Mouse (Mus musculus) heart, embryonic 14.5 days (tissue): ENCODE results near the gene Itga5. TPM values are rescaled to one million over a fixed set of nuclear protein-coding genes. Genes with fewer than 3 reads are reported as not detected.

Experiments used
- ATAC-seq: fragments of 200-750 bp; cut with Nextera tagmentation; 2 replicates; pipeline ENCODE4 v1.8.0; 2017; ENCODE audit warnings: low read depth, moderate TSS enrichment; ENCODE audit not compliant: insufficient number of reproducible peaks, insufficient read depth, low FRiP score
- H3K27ac ChIP-seq, 2 experiments: fragments of 200-500 bp in 1 of 2; fragments of 300-500 bp in 1 of 2; sonication (generic) in 1 of 2; replicated peaks in 1 of 2; 2 replicates each; pipeline ENCODE4 v1.5.1; 2012 to 2014; ENCODE audit warnings: low read depth in 2 of 2, low read length in 2 of 2, control low read depth in 1 of 2, mild to moderate bottlenecking in 1 of 2, mixed read lengths in 1 of 2; ENCODE audit not compliant: control insufficient read depth in 1 of 2, insufficient read depth in 1 of 2
- H3K27me3 ChIP-seq: fragments of 300-500 bp; sonication (generic); 2 replicates; pipeline ENCODE4 v1.6.1; 2014; ENCODE audit warnings: mild to moderate bottlenecking, low read length, control low read depth; ENCODE audit not compliant: control insufficient read depth, insufficient read depth
- H3K36me3 ChIP-seq: fragments of 300-500 bp; sonication (generic); 2 replicates; pipeline ENCODE4 v1.6.1; 2014; ENCODE audit warnings: mild to moderate bottlenecking, control low read depth, low read length, mixed read lengths; ENCODE audit not compliant: control insufficient read depth, insufficient read depth
- H3K4me1 ChIP-seq, 2 experiments: fragments of 200-500 bp in 1 of 2; fragments of 300-500 bp in 1 of 2; sonication (generic) in 1 of 2; 2 replicates each; pipeline ENCODE4 v1.6.1; 2012 to 2014; ENCODE audit warnings: low read length in 2 of 2, control low read depth in 1 of 2, mixed read lengths in 1 of 2; ENCODE audit not compliant: control insufficient read depth in 2 of 2, insufficient read depth in 2 of 2
- H3K4me2 ChIP-seq: fragments of 300-500 bp; sonication (generic); 2 replicates; pipeline ENCODE4 v1.6.1; 2014; ENCODE audit warnings: mild to moderate bottlenecking, low read length
- H3K4me3 ChIP-seq, 2 experiments: fragments of 200-500 bp in 1 of 2; fragments of 300-500 bp in 1 of 2; sonication (generic) in 1 of 2; 2 replicates each; pipeline ENCODE4 v1.5.1; 2012 to 2014; ENCODE audit warnings: low read length in 2 of 2, mild to moderate bottlenecking in 2 of 2, control low read depth in 1 of 2, low read depth in 1 of 2, moderate library complexity in 1 of 2; ENCODE audit not compliant: control insufficient read depth in 1 of 2, insufficient read depth in 1 of 2
- H3K9ac ChIP-seq: fragments of 300-500 bp; sonication (generic); 2 replicates; pipeline ENCODE4 v1.6.1; 2014; ENCODE audit warnings: mild to moderate bottlenecking, low read length
- H3K9me3 ChIP-seq: fragments of 300-500 bp; sonication (generic); 2 replicates; pipeline ENCODE4 v1.6.1; 2016; ENCODE audit warnings: low read length, control low read depth; ENCODE audit not compliant: control insufficient read depth
- WGBS: fragments of 180-500 bp; shearing (Covaris S2); extraction: QIAGEN DNeasy Blood & Tissue Kit; methylation state at CpG from one replicate; pipeline ENCODE4 v1.1.7; 2014; 5-methylcytosine and 5-hydroxymethylcytosine counted together
- polyA plus RNA-seq: library from polyadenylated mRNA; unstranded; fragments of >200 nt; fragmentation: Nextera tagmentation; extraction: Ambion mirVana; gene quantifications from 2 replicates; pipeline ENCODE4 v1.2.1, GENCODE M21; 2014

The Itga5 gene
- polyA plus RNA-seq, 1 experiment from 2014 or later = 76.2 TPM

DNA sequence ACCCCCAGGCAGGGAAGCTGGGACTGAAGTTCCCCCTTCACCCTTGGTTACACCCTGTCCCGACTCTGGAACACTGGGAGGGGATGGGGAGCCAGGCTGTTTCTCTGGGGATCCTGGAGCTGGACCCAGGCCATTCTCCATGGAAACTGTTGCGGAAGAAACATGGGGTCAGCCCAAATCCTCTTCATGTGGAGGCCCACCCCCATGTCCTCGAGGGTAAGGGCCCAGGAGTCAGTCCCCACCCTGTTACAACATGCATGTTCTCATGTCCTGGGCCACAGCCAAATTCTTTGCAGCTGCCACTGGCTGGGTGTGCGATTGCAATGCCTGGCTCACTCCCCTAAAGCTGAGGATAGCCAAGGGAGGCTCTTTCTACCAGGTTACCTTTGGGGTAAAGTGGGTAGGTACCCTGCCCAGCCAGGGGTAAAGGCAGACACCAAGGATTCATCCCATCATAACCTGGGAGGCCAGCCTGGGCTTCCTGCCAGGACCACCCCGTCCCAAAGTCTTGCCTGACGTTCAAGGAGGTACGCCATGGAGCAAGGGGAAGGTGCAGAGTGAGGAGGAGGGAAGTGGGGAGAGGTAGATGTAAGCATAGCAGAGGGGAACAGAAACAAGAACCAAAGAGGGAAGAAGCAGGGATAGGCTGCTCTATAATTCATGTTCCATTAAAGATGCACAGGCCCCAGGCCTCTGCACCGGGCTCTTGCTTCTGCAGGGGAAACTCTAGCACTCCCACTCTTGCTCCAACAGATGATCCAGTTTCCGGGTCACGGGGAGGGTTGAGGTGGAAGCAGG is 50.4 kb downstream of the Itga5 start:
- Histone ChIP-seq H3K4me3 (no peak overlapping the region), H3K9me3 (no peaks in the 10 kb centered on the region), H3K4me1 (peaks cover 30 to 34% of the 10 kb centered on the region in 2 experiments), H3K9ac (no peak overlapping the region), H3K27me3 (no peaks in the 10 kb centered on the region), H3K4me2 (no peak overlapping the region), H3K27ac (no peak overlapping the region), H3K36me3 (peaks cover 27% of the 10 kb centered on the region)
- no peak for ATAC-seq
- WGBS = 71% methylated on average over 10 of the region's 10 CpGs

DNA sequence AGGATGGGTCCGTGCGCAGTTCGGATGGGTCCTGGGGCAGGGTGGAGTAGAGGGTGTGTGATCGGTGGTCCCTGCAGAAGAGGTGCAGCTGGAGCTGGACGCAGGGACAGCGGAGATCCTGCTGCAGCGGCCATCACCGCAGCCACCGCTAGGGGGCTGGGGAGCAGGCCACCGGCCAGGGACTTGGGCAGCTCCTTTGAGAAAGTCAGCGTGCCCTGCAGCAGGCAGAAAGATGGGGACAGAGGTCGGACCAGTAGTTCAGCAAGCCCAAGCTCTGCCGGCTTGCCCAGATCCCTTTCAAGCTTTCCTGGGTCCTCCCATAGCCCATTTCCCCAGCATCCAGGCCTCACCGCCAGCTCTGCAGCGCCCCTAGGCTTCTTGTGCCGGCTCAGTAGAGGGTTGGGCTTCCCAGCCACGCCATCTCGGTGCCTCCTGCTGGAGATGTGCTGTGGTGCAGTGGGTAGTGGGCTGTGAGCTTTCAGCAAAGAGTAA is 51.5 kb downstream of the Itga5 start:
- H3K27me3 ChIP-seq = no peaks in the 10 kb centered on the region
- peaks cover 27% of the 10 kb centered on the region for H3K36me3 ChIP-seq
- H3K4me1 ChIP-seq = peaks cover 26 to 31% of the 10 kb centered on the region in 2 experiments
- H3K9ac ChIP-seq = peak overlapping the region; percentile 58; the same call in 1 of the 2 replicates
- H3K4me3 ChIP-seq = peak overlapping the region; percentile 33 to 39
- ATAC-seq = peak; percentile 26; the same call in 1 of the 2 replicates
- H3K4me2 ChIP-seq = peak overlapping the region; percentile 81
- H3K9me3 ChIP-seq = no peaks in the 10 kb centered on the region
- 5% methylated on average over 18 of the region's 18 CpGs for WGBS
- H3K27ac ChIP-seq = 0 out of 4 replicates have a peak overlapping the region, but pooled peaks of 1 of the 2 experiments have one; percentile 35

DNA sequence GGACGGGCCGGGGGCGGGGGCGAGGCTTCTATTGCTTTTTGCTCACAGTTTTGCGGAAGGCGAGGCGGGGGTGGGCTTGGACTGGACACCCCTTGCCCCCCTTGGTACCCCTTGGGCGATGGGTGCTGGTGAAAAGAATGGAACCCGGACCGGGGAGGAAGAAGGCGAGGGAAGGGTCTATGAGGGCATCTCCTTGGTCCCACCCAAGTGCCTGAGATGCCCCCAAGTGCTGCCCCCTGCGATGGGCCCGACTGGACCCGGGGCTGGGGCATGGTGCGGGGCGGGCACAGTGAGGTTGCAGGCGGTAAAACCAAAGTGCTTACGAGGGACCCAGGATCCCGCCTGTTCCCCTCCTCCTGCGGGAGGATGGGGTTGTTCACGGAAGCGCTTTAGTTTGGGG is 52.4 kb downstream of the Itga5 start:
- Histone ChIP-seq H3K27me3 (no peaks in the 10 kb centered on the region), H3K27ac (no peak overlapping the region), H3K36me3 (peaks cover 25% of the 10 kb centered on the region), H3K9ac (peak overlapping the region; percentile 58; the same call in 1 of the 2 replicates), H3K4me3 (peak overlapping the region in 1 of 2 experiments; percentile 33; a peak in 3 of 4 replicates), H3K9me3 (no peaks in the 10 kb centered on the region), H3K4me2 (peak overlapping the region; percentile 81), H3K4me1 (peaks cover 25 to 31% of the 10 kb centered on the region in 2 experiments)
- ATAC-seq = no peak
- 35% methylated on average over 22 of the region's 22 CpGs for WGBS

DNA sequence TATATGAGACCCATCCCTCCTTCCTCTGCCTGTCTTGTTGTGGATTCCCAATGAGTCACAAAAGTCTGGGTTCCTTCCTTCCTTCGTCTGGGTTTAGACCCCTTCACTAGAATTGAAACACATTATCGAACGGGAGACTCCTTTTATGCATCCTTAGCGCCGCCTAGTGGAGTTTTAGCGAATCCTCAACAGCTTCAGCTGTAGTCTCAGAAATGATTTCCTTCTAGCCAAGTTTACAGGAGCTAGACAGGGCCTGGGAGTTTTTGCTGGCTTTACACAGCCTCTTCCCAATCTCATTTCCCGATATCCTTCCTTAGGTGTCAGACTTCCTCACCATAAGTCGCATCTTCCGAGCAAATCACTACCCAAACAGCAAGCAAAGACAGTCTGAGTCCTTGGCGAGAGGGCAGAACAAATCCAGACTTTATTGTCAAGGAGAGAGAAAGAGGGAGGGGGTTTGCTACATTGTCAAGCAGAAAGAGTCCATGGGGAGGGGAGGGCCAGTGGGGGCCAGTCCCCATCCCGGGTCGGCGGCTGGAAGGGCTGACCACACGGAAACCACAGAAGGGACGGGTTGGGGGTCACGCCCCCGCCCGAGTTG is 53.0 kb downstream of the Itga5 start:
- Histone ChIP-seq H3K9ac (peak overlapping the region; percentile 52; the same call in 1 of the 2 replicates), H3K9me3 (no peaks in the 10 kb centered on the region), H3K27me3 (no peaks in the 10 kb centered on the region), H3K4me3 (peak overlapping the region; percentile 6 to 33; a peak in 2 of 4 replicates), H3K27ac (no peak overlapping the region), H3K36me3 (peaks cover 19% of the 10 kb centered on the region), H3K4me1 (peaks cover 27 to 28% of the 10 kb centered on the region in 2 experiments), H3K4me2 (peak overlapping the region; percentile 81)
- ATAC-seq = no peak
- 17% methylated on average over 18 of the region's 18 CpGs for WGBS

DNA sequence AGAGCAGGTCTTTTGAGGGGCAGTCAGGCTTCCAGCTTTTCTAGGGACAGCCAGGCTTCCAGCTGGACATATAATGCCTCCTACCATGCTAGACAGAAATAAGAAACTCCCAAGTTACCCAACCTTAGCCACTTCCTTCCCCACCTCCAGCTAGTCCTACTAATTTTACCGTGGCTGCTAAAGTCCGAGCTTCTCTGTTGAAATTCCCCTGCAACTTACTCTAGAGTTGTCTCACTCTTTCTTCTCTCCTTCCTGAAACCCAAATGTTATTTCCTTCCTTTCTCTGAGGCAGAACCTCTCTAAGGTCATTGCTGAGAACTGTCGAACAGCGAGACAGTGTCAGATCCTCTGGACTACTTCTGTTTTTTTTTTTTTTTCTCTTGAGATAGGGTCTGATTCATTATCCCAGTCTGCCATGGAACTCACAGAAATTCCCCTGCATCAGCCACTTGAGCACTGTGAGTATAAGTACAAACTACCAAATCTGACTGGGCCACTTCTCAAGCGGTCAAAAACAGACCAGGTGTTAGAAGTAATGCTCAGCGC is 56.1 kb downstream of the Itga5 start, which contains the start of gene Gpr84:
TSS of gene Gpr84 (minus strand) at position 248 of the 546 bp plus-strand sequence.
- H3K4me2 ChIP-seq = no peak within 1 kb of the TSS
- no peaks in the 10 kb centered on the region for H3K27me3 ChIP-seq
- H3K4me1 ChIP-seq = peaks cover 25 to 31% of the 10 kb centered on the region in 2 experiments
- WGBS = 46% methylated on average over 6 of the region's 6 CpGs
- H3K9ac ChIP-seq = no peak within 1 kb of the TSS
- peaks cover 3% of the 10 kb centered on the region; the same call in 1 of the 2 replicates for H3K36me3 ChIP-seq
- no peak within 1 kb of the TSS for H3K27ac ChIP-seq
- H3K4me3 ChIP-seq = no peak within 1 kb of the TSS
- H3K9me3 ChIP-seq = no peaks in the 10 kb centered on the region
- ATAC-seq = no peak

DNA sequence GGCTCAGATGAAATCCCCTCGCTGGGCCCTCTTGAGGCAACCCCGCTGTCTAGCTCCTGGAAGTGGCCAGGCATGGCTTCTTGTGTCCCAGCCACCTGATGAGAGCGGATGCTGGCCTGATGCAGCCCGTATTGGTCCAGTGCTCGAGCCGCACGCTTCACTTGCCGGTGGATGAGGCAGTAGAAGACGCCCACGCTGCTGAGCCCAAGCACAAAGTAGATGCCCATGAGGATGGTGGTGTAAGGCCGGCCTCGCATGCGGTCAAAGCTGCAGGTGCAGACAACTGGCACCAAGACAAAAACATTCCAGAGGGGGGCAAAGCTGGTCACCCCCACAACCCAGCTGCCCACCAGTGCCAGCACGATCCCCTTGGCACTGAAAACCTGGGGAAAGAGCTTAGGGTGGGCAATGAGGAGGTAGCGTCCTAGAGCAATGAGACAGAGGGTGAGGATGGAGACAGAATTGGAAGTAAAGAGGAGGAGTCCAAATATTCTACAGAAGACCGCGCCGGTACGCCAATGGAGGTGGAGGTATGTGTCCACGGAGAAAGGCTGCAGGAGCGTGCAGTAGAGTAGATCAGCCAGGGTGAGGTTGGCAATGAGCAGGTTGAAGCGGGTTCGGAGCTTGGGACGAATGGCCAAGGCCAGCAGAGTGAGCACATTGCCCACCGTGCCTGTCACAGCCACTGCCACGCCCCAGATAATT is 57.5 kb downstream of the Itga5 start:
- H3K27me3 ChIP-seq = no peaks in the 10 kb centered on the region
- H3K9me3 ChIP-seq = no peaks in the 10 kb centered on the region
- no peak overlapping the region for H3K27ac ChIP-seq
- H3K36me3 ChIP-seq = no peaks in the 10 kb centered on the region
- peak overlapping the region; percentile 54 for H3K4me2 ChIP-seq
- 57% methylated on average over 26 of the region's 26 CpGs for WGBS
- no peak for ATAC-seq
- H3K4me1 ChIP-seq = peaks cover 22 to 23% of the 10 kb centered on the region in 2 experiments
- peak overlapping the region; percentile 10; the same call in 1 of the 2 replicates for H3K9ac ChIP-seq
- peak overlapping the region; percentile 6 to 22; a peak in 3 of 4 replicates for H3K4me3 ChIP-seq
